ENCODE assay signal across 8 mouse cellular contexts in genomic region chr5:142905038-142905695, GRCm38 (mm10). TPM values are rescaled to one million over a fixed set of nuclear protein-coding genes. Genes with fewer than 3 reads are reported as not detected.
DNase-seq lines count a peak whose midpoint lies in the region; ATAC-seq lines count a peak whose summit lies in the region.

No protein-coding gene starts in this region.

- H3K4me2 ChIP-seq in limb, embryonic 13.5 days (replicated peaks): peak overlapping the region; percentile 85
- H3K4me2 ChIP-seq in stomach, embryonic 16.5 days (ENCODE audit: low read depth, low read length): peak overlapping the region; percentile 85

- H3K4me3 ChIP-seq in limb, embryonic 13.5 days: peak overlapping the region; percentile 99
- peak overlapping the region; percentile 86 for H3K4me3 ChIP-seq in stomach, embryonic 16.5 days (replicated peaks; ENCODE audit: low read length)

- peak overlapping the region; percentile 100 for H3K27ac ChIP-seq in limb, embryonic 13.5 days
- peak overlapping the region; percentile 100 for H3K27ac ChIP-seq in stomach, embryonic 16.5 days (ENCODE audit: low read length)

- H3K27me3 ChIP-seq in limb, embryonic 13.5 days: no peaks in the 10 kb centered on the region
- H3K27me3 ChIP-seq in stomach, embryonic 16.5 days (ENCODE audit: control insufficient read depth, insufficient read depth, low read length): no peaks in the 10 kb centered on the region

- whole genome bisulfite sequencing in limb, embryonic 13.5 days: 4% methylated on average over 27 of the region's 27 CpGs
- 2% methylated on average over 27 of the region's 27 CpGs for WGBS in stomach, embryonic 16.5 days

- no peaks in the 10 kb centered on the region for H3K9me3 ChIP-seq in limb, embryonic 13.5 days
- no peaks in the 10 kb centered on the region for H3K9me3 ChIP-seq in stomach, embryonic 16.5 days (replicated peaks; ENCODE audit: control insufficient read depth, low read length)

- peak; percentile 46 for DNase-seq in adrenal gland, adult 2 months
- DNase-seq in adrenal gland, adult 8-10 months: no peak
- DNase-seq in thymus, postnatal 0 days (ENCODE audit: low spot score): peak; percentile 7
- no peak for DNase-seq in thymus, adult 18-20 months
- no peak for DNase-seq in yolk sac, embryonic 10.5 days (ENCODE audit: low spot score)
- DNase-seq in embryo, embryonic 9.5 days (ENCODE audit: extremely low spot score): no peak

- peak; percentile 0; the same call in 1 of the 2 replicates for ATAC-seq in limb, embryonic 13.5 days (ENCODE audit: low FRiP score, low read depth)
- no peak for ATAC-seq in stomach, embryonic 16.5 days (ENCODE audit: insufficient read depth, low FRiP score)

- H3K36me3 ChIP-seq in limb, embryonic 13.5 days: peaks cover 51% of the 10 kb centered on the region
- peaks cover 39% of the 10 kb centered on the region for H3K36me3 ChIP-seq in stomach, embryonic 16.5 days (ENCODE audit: control insufficient read depth, insufficient read depth, low read length)

- peak overlapping the region; percentile 100 for H3K9ac ChIP-seq in limb, embryonic 13.5 days
- peak overlapping the region; percentile 100 for H3K9ac ChIP-seq in stomach, embryonic 16.5 days (ENCODE audit: low read length)

- peaks cover 58% of the 10 kb centered on the region for H3K4me1 ChIP-seq in limb, embryonic 13.5 days
- peaks cover 39% of the 10 kb centered on the region for H3K4me1 ChIP-seq in stomach, embryonic 16.5 days (ENCODE audit: control insufficient read depth, insufficient read depth, low read length)

RNA-seq across cellular contexts. Expression of gene Actb, which starts 1.4 kb away (rescaled TPM):
- total RNA-seq in adrenal gland, adult 2 months (2021): 1,000 to 10,000 TPM; 3,681 to 3,786 TPM
- polyA plus RNA-seq in adrenal gland, adult 2 months (2012; rRNA removed): 3,805 and 4,221 TPM in 2 replicates
- 1,000 to 10,000 TPM; 3,015 to 3,481 (median 3,228) TPM for total RNA-seq in adrenal gland, adult 8-10 months (2022)
- polyA plus RNA-seq in thymus, postnatal 0 days (2015; fragmentation: Nextera tagmentation; extraction: Ambion mirVana): 27,108 and 27,970 TPM in 2 replicates
- 15,880 and 15,896 TPM in 2 replicates for polyA plus RNA-seq in limb, embryonic 13.5 days (2015; fragmentation: Nextera tagmentation; extraction: Ambion mirVana)
- polyA plus RNA-seq in stomach, embryonic 16.5 days (2015; fragmentation: Nextera tagmentation; extraction: Ambion mirVana): 14,659 and 15,131 TPM in 2 replicates

RNA-seq across cellular contexts. Expression of gene Fbxl18, which starts 9.9 kb away (rescaled TPM):
- 10 to 100 TPM in 1 of 2 experiments, 1 to 10 TPM in 1; 9.6 to 11.4 TPM for total RNA-seq in adrenal gland, adult 2 months (2021)
- polyA plus RNA-seq in adrenal gland, adult 2 months (2012; rRNA removed): 42.3 and 44.3 TPM in 2 replicates
- total RNA-seq in adrenal gland, adult 8-10 months (2022): 10 to 100 TPM; 14.0 to 18.5 (median 15.1) TPM
- 4.7 and 5.9 TPM in 2 replicates for polyA plus RNA-seq in thymus, postnatal 0 days (2015; fragmentation: Nextera tagmentation; extraction: Ambion mirVana)
- 14.1 and 16.1 TPM in 2 replicates for polyA plus RNA-seq in limb, embryonic 13.5 days (2015; fragmentation: Nextera tagmentation; extraction: Ambion mirVana)
- 8.2 and 9.7 TPM in 2 replicates for polyA plus RNA-seq in stomach, embryonic 16.5 days (2015; fragmentation: Nextera tagmentation; extraction: Ambion mirVana)

RNA-seq across cellular contexts. Expression of gene Fscn1, which starts 55.0 kb away (rescaled TPM):
- total RNA-seq in adrenal gland, adult 2 months (2021): 10 to 100 TPM; 24.6 to 42.9 TPM
- 129 and 134 TPM in 2 replicates for polyA plus RNA-seq in adrenal gland, adult 2 months (2012; rRNA removed)
- 10 to 100 TPM; 22.0 to 33.6 (median 31.7) TPM for total RNA-seq in adrenal gland, adult 8-10 months (2022)
- 33.5 and 37.0 TPM in 2 replicates for polyA plus RNA-seq in thymus, postnatal 0 days (2015; fragmentation: Nextera tagmentation; extraction: Ambion mirVana)
- 421 and 428 TPM in 2 replicates for polyA plus RNA-seq in limb, embryonic 13.5 days (2015; fragmentation: Nextera tagmentation; extraction: Ambion mirVana)
- 161 and 176 TPM in 2 replicates for polyA plus RNA-seq in stomach, embryonic 16.5 days (2015; fragmentation: Nextera tagmentation; extraction: Ambion mirVana)

Comparison
In these comparisons a context has a peak if more than half of its experiments do, and no peak if none do; other contexts are left out.
1. DNase-seq: peak in adrenal gland, adult 2 months (single experiment) and thymus, postnatal 0 days (single experiment); none in adrenal gland, adult 8-10 months (single experiment), thymus, adult 18-20 months (0 of 2), yolk sac, embryonic 10.5 days (single experiment) and embryo, embryonic 9.5 days (single experiment).